In genomic region chr16:93152765-93153489, GRCm38 (mm10) we compare ENCODE assay signal across 8 mouse cellular contexts.
A peak's percentile ranks its signal among the peaks of the same experiment; 100 is the strongest.
DNase-seq lines count a peak whose midpoint lies in the region; ATAC-seq lines count a peak whose summit lies in the region.
"Had no signal": no experiment of that assay in that cellular context is flagged by ENCODE, and none has a peak within 500 bp of the region (broad histone marks: within the 10 kb centered on the region; RNA-seq: fewer than 3 reads in every experiment).

No protein-coding gene starts in this region.

- DNase-seq in 416B (ENCODE audit: low read depth), result peak; percentile 99
- peak; percentile 29 for DNase-seq in gastrocnemius, postnatal 10 days
- peak; percentile 36 to 59 for DNase-seq in lung, postnatal 4 days
- no peak for DNase-seq in adrenal gland, postnatal 10 days
- no peak for DNase-seq in layer of hippocampus, postnatal 14 days (ENCODE audit: low spot score in 2 of 2)
- no peak for DNase-seq in cerebellum, postnatal 4 days (ENCODE audit: low spot score in 2 of 2)
- DNase-seq: kidney, adult 11 months had no signal

- peak; percentile 62 for ATAC-seq in CD4-positive, CD25-positive, alpha-beta regulatory T cell, adult 4 months

Comparison
In these comparisons a context has a peak if more than half of its experiments do, and no peak if none do; other contexts are left out.
1. DNase-seq: peak in 416B (single experiment), gastrocnemius, postnatal 10 days (single experiment) and lung, postnatal 4 days (2 of 2); none in adrenal gland, postnatal 10 days (single experiment), layer of hippocampus, postnatal 14 days (0 of 2) and cerebellum, postnatal 4 days (0 of 2).